Mouse (Mus musculus) thymus, adult 2 months (tissue): ENCODE data around the gene Gm49322. TPM values are rescaled to one million over a fixed set of nuclear protein-coding genes. Genes with fewer than 3 reads are reported as not detected.

ENCODE experiments used
- DNase-seq: peaks from one replicate; pipeline ENCODE4 v3.0.0; 2021
- H3K27ac ChIP-seq: fragments of 200-500 bp; 2 replicates; pipeline ENCODE4 v1.5.1; 2012; ENCODE audit warnings: low read length, control low read depth; ENCODE audit not compliant: control insufficient read depth, insufficient read depth
- H3K27me3 ChIP-seq: fragments of 200-500 bp; 2 replicates; pipeline ENCODE4 v1.6.1; 2012; ENCODE audit warnings: mild to moderate bottlenecking, low read length, moderate library complexity, mixed read lengths; ENCODE audit not compliant: control insufficient read depth, insufficient read depth
- H3K36me3 ChIP-seq: fragments of 200-500 bp; 2 replicates; pipeline ENCODE4 v1.6.1; 2012; ENCODE audit warnings: mild to moderate bottlenecking, low read length, moderate library complexity; ENCODE audit not compliant: control insufficient read depth, insufficient read depth
- H3K4me1 ChIP-seq: fragments of 200-500 bp; replicated peaks from 2 replicates; pipeline ENCODE4 v1.6.1; 2012; ENCODE audit warnings: low read length; ENCODE audit not compliant: control insufficient read depth, insufficient read depth
- H3K4me3 ChIP-seq: fragments of 200-500 bp; 2 replicates; pipeline ENCODE4 v1.5.1; 2012; ENCODE audit warnings: mild to moderate bottlenecking, low read length, control low read depth, moderate library complexity; ENCODE audit not compliant: control insufficient read depth, insufficient read depth
- CTCF ChIP-seq: fragments of 200-500 bp; IDR thresholded peaks from 2 replicates; pipeline ENCODE4 v1.5.1; 2012; ENCODE audit warnings: mild to moderate bottlenecking, control low read depth, low read length, moderate library complexity, borderline replicate concordance; ENCODE audit not compliant: control insufficient read depth, poor library complexity, insufficient read depth; ENCODE audit errors: extremely low read depth
- POLR2A ChIP-seq: fragments of 200-500 bp; IDR thresholded peaks from 2 replicates; pipeline ENCODE4 v1.6.1; 2012; ENCODE audit warnings: mild to moderate bottlenecking, low read length, control low read depth, moderate library complexity; ENCODE audit not compliant: control insufficient read depth, poor library complexity, insufficient read depth; ENCODE audit errors: extremely low read depth
- WGBS: fragments of 180-500 bp; shearing (Covaris S2); methylation state at CpG from one replicate; pipeline ENCODE4 v1.1.7; 2018; 5-methylcytosine and 5-hydroxymethylcytosine counted together
- polyA plus RNA-seq: library from polyadenylated mRNA; depleted of rRNA; stranded (reverse); fragments of >200 nt; gene quantifications from 2 replicates; pipeline ENCODE4 v1.2.3, GENCODE M21; 2012

Gm49322 gene
- polyA plus RNA-seq, 1 experiment: 7.5 TPM

DNA sequence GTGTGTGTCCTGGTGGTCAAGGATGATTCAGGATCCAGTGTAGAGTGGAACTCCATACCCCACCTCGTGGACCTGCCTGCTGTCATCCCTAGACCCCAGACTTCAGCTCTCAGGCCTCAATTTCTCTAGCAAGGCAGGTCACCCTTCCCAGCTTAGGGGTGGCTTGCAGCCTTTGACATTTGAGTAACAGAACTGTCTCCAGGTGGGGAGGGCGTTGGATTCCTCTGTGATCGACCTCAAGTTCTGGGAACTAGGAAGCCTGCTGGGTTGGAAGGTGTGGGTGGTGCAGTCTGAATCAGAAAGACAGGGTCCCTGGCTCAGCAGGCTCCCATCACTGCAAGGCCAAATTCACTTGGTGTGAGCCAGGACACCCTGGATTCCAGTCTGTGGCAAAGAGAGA, 30.9 kb upstream of the Gm49322 start:
- TF ChIP-seq CTCF (no peak), POLR2A (no peak)

GRCm38 (mm10) chr10:80575925-80576324, 29.9 kb upstream of the Gm49322 start:
- H3K4me1 ChIP-seq: peaks cover 48% of the 10 kb centered on the region
- no peaks in the 10 kb centered on the region for H3K36me3 ChIP-seq
- TF ChIP-seq POLR2A (no peak), CTCF (no peak)
- no peaks in the 10 kb centered on the region for H3K27me3 ChIP-seq
- peak overlapping the region; percentile 75 for H3K4me3 ChIP-seq
- no peak overlapping the region for H3K27ac ChIP-seq
- WGBS: 16% methylated on average over 17 of the region's 17 CpGs
- no peak for DNase-seq

More for the DNA sequence above, 30.9 kb upstream of the Gm49322 start:
- Histone ChIP-seq H3K27me3 (no peaks in the 10 kb centered on the region), H3K4me3 (no peak overlapping the region), H3K27ac (no peak overlapping the region), H3K36me3 (no peaks in the 10 kb centered on the region), H3K4me1 (peaks cover 59% of the 10 kb centered on the region)
- no peak for DNase-seq
- WGBS: 94% methylated on average over 3 of the region's 3 CpGs

DNA sequence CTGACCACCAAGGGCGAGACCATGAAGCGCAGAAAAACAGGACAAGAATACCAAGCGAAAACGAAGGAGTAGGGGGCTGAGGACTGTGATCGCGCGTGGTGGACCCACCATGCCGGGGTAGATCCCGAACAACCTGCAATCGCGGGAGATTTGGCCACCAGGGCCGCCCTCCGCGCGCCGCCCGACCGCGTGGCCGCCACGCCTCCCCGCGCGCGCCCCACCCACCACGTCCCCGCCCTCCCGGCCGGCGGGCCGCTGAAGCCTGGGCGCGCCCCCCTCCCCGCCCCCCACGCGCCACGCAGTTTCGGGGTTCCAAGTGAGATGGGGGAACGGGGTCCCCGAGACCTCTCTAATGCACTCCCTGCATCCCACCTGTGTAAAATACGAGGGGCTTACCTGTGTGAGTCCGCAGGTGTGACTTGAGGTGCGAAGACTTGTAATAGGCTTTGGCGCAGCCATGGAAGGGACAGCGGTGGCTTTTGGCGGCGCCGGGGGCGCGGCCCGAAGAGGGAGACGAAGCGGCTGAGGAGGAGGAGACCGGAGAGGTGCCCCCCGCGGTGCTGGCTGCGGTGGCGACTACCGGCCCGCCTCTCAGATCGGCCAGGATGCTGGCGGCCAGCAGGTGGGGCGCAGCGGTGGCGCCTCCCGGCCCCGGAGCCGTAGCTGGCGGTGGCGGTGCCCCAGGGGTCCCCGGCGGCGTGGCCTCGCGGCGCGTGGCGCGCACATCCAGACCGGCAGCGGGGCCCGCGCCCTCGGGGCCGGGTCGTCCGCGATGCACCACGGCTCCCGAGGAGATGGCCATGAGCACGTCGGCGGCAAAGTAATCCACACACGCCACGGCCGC, 29.2 kb upstream of the Gm49322 start:
- Histone ChIP-seq H3K36me3 (no peaks in the 10 kb centered on the region), H3K27ac (no peak overlapping the region), H3K4me3 (peak overlapping the region; percentile 75), H3K4me1 (peaks cover 42% of the 10 kb centered on the region), H3K27me3 (no peaks in the 10 kb centered on the region)
- no peak for TF ChIP-seq CTCF
- 0 out of 2 replicates have a peak, but pooled peaks have one; percentile 28 for TF ChIP-seq POLR2A
- DNase-seq: peak; percentile 55
- WGBS: under 1% methylated on average over 93 of the region's 96 CpGs

- Histone ChIP-seq H3K4me3 (peak within 1 kb of the TSS; percentile 75), H3K27ac (peak within 1 kb of the TSS; percentile 70), H3K36me3 (no peaks in the 10 kb centered on the region), H3K4me1 (peaks cover 34% of the 10 kb centered on the region), H3K27me3 (no peaks in the 10 kb centered on the region)
- DNase-seq: peak; percentile 99
- WGBS: under 1% methylated on average over 82 of the region's 97 CpGs
- TF ChIP-seq POLR2A (peak; percentile 14; the same call in 1 of the 2 replicates), CTCF (0 out of 2 replicates have a peak, but pooled peaks have one; percentile 10)
These were observed 28.4 kb upstream of the Gm49322 start, which contains the start of gene Klf16 for GRCm38 (mm10) chr10:80577195-80578130. TSS of gene Klf16 (minus strand) at chr10:80577321.

DNA sequence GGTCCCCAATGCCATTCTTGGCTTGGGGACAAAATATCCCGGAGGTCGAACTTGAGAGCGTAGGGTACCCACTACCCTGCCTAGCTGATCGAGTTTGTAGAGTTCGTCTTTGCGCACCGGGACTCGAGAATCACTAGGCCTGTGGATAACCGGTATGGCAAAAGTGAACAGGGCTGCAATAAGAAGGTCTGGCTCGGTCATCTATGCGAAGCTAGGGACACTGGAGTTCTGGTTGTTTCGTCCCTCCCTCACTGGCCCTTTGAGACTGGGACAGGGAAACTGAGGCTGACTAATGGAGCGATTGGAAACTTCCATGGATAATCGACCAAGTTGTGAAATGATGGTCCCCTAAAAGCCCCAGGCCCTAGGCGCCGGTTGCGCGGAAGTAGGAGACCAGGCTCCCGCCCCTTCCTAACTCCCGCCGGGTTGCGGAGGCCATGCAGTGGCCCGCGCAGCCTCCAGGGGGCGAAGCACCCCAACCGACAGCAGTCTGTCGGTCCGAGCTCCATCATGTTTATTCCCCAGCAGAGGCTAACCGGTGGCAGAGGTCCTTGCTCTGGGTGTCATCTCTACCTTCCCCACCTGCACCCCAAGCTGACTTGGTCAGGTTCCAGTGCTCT, 27.6 kb upstream of the Gm49322 start:
- TF ChIP-seq POLR2A: peak; percentile 49; the same call in 1 of the 2 replicates
- peak; percentile 98 for TF ChIP-seq CTCF
- Histone ChIP-seq H3K4me3 (peak overlapping the region; percentile 75), H3K27me3 (no peaks in the 10 kb centered on the region), H3K4me1 (peaks cover 32% of the 10 kb centered on the region), H3K36me3 (no peaks in the 10 kb centered on the region), H3K27ac (peak overlapping the region; percentile 70)
- peak; percentile 88 for DNase-seq
- WGBS: under 1% methylated on average over 29 of the region's 29 CpGs

DNA sequence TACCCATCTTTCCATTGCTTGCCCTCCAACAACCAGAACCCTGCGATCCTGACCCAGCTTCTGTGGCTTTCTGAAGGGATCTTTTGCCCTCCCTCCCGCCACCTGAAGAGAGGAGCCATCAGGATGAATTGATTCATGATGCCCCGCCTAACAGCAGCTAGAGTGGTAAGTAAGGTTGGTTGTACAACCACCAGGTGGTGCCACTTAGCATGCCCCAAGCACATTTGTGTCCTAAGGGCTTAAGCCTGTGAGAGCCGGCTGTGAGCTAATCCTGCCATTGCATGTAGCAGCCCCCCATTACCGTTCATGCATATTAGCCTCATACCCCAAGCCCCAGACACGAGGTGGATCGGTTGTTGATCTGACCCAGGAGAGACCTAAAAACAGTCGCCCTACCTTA, 26.9 kb upstream of the Gm49322 start:
- H3K27me3 ChIP-seq: no peaks in the 10 kb centered on the region
- TF ChIP-seq POLR2A: no peak
- TF ChIP-seq CTCF: peak; percentile 64; the same call in 1 of the 2 replicates
- 11% methylated on average over 8 of the region's 8 CpGs for WGBS
- H3K27ac ChIP-seq: peak overlapping the region; percentile 58
- H3K4me1 ChIP-seq: peaks cover 32% of the 10 kb centered on the region
- H3K36me3 ChIP-seq: no peaks in the 10 kb centered on the region
- H3K4me3 ChIP-seq: no peak overlapping the region
- DNase-seq: peak; percentile 72
